Mouse (Mus musculus) embryonic fibroblast, embryonic 13.5 days (primary cell): ENCODE measurements around the gene Zfp934. TPM values are rescaled to one million over a fixed set of nuclear protein-coding genes. Genes with fewer than 3 reads are reported as not detected.
A peak's percentile ranks its signal among the peaks of the same experiment; 100 is the strongest.
"Not testable (repeated sequence)": the region's sequence is repeated elsewhere in the genome, so short reads cannot be mapped to it uniquely, and the experiment has no call there.

Experiments used
- H3K27ac ChIP-seq: 2 replicates; pipeline ENCODE4 v1.5.1; 2012; ENCODE audit warnings: low read length, control low read depth, inconsistent platforms; ENCODE audit not compliant: insufficient read depth
- H3K4me1 ChIP-seq: 2 replicates; pipeline ENCODE4 v1.6.1; 2011; ENCODE audit warnings: low read length; ENCODE audit not compliant: control insufficient read depth, insufficient read depth
- H3K4me3 ChIP-seq: 2 replicates; pipeline ENCODE4 v1.5.1; 2011; ENCODE audit warnings: mild to moderate bottlenecking, control low read depth, low read length; ENCODE audit not compliant: insufficient read depth
- POLR2A ChIP-seq: IDR thresholded peaks from 2 replicates; pipeline ENCODE4 v1.6.1; 2011; ENCODE audit warnings: low read depth, mild to moderate bottlenecking, control low read depth, low read length, moderate library complexity
- polyA plus RNA-seq: library from polyadenylated mRNA; stranded (reverse); fragments of >200 nt; gene quantifications from 2 replicates; pipeline ENCODE4 v1.2.4, GENCODE M21; 2011; ENCODE audit warnings: low read depth; ENCODE audit not compliant: missing spikeins, insufficient read length

Zfp934 gene
- 10.0 and 11.5 TPM in 2 replicates for polyA plus RNA-seq

DNA sequence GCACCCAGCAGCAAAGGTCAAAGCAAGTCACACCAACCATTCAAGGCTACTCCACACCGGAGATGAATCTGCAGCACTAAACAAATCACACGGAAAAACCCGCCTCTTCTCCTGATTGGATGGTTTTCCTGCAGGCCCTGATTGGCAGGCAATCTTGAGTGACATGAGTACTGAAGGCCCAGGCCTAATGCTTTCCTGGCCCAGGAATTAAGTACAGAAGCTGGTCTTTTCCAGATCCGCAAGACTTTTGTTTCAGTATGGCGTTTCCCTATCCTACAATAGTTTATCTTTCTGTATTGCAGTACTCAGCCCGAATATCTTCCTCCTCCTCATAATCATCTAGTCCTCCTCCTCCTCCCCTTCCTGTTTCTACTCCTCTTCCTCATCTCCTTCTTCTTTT is at the start of gene Zfp934:
Zfp934 (minus strand) TSS at position 101 of the 400 bp plus-strand sequence.
- H3K4me1 ChIP-seq, H3K27ac ChIP-seq, H3K4me3 ChIP-seq: not testable (repeated sequence)

DNA sequence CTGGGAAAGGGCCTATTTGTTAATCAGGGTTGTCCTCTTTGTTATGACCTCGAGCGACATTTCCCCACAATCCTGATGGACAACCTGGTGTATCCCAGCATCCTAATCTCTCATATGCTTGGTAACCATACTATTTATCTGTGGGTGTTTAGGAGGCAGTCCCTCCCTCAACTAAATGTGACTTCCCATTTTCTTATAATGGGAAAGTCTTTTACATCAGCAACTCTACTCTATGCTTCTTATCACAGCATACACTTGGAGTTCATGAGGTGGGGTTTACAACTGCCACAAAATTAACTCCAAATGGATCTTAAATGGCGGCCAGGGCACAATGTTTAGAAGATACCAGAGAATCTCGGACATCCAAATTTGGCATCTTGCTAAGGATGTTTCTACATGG is 46.5 kb upstream of the Zfp934 start:
- H3K27ac ChIP-seq, H3K4me3 ChIP-seq, H3K4me1 ChIP-seq: not testable (repeated sequence)

DNA sequence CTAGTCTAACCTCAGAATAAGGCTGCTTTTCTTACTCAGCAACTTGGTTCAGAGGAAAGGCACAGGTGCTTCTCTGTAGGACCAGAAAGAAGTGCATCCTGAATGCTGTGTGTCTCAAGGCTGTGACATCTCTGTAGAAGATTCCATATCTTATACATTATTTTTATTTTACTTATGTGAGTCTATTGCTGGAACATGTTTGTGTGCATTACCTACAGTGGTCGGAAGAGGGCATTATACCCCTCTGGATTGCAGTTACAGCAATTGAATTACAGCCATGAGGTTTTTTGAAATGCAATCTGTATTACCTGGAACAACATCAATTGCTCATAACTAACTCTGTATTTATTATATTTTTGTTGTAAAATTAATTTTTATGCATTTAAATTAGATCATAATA is 9.3 kb downstream of the Zfp934 start:
- not testable (repeated sequence) for H3K4me1 ChIP-seq, H3K27ac ChIP-seq, H3K4me3 ChIP-seq

DNA sequence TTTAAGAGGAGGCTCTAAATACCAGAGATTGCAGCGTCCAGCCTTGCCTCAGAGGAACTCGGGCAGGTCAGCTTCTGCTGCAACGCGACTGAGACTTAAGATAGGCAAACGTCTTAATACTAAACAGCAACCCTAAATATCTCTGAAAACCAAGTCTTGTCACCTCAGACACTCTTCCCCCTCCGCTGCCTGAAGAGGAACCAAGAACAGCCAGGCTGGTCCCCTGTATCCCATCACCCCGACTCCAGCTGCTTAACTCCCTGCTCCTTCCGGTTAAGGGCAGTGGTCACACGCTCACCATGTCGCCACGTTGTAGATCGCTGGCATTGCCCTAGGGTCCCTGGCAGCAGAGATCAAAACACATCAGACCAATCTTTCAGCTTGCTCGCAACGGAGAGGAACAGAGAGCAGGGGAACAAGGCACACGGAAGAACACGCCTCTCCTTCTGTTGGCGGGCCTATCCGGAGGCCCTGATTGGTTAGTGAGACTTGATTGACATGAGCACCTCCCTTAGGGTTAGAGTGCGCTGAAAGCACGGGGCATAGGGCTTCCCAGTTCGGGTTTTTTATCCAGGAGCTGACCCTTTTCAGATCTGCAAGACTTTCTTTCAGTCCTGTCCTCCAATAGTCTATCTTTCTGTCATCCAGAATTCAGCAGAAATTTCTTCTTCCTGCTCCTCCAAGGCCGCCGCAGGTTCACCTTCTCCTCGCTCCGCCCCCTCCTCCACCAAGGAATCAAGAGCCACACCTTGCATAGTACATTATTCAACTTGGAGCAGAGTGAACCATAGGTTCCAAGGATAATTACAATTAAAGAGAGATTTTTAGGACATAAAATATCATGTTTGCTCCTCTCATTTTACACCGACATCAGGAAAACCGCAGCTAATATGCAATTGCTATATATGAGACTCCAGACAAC is 12.5 kb downstream of the Zfp934 start, which contains the start of gene Zfp935:
Zfp935 (minus strand) TSS at position 323 of the 922 bp plus-strand sequence.
- not testable (repeated sequence) for H3K27ac ChIP-seq, H3K4me1 ChIP-seq
- peak within 1 kb of the TSS; percentile 59 for H3K4me3 ChIP-seq

DNA sequence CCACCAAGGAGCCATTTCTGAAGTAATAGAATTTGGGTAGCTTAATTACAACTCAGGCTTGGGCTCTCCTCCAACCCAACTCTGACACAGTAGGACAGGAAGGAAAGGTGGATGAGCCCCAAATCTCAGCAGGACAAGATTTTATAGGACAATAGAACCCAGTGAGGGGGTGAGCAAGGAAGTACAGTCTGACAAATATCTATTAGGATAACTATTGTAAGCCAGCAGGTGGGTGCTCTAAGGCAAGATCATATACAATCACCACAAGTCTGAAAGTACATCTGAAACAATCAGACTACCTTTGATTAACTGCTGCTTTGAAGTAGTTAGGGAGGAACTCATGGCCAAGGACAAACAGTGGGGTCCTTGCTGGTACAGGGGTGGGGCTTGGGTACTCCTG is 40.9 kb downstream of the Zfp934 start:
- not testable (repeated sequence) for H3K4me1 ChIP-seq, H3K4me3 ChIP-seq, H3K27ac ChIP-seq

DNA sequence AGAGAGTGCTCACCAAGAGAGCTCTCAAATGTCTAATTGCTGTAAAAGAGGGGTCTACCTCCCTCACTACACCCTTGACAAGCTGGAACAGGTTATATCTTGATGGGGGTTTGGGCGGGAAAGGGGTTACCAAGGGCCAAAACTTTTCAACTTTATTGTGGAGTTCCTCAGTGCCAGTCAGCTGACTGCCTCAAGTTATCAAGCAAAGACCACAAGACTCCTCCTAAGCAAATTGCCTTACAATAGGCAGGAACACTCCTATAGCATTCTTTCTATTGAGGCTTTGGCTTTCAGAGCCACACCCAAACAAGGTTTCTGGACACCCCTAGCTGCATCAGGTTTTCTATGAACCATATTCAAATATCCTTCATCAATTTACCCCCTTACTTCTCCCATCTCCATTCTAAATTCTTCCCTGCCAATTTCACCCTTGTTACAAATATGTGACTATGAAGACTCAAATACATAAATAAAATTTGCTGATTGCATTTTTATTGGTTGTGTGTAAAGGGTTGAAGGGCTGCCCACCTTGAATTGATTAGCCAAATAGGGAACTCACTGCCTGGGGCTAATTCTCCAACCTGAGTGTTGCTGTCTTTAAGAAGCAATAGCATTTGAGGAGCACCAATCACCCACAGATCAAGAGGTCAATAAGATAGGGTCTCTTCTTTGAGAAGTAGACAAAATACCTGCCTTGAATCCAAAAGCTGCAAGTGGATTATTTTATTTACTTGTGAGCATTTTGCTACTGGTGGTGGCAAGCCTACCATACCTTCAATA is 60.2 kb downstream of the Zfp934 start:
- H3K4me1 ChIP-seq, H3K4me3 ChIP-seq, H3K27ac ChIP-seq: not testable (repeated sequence)

DNA sequence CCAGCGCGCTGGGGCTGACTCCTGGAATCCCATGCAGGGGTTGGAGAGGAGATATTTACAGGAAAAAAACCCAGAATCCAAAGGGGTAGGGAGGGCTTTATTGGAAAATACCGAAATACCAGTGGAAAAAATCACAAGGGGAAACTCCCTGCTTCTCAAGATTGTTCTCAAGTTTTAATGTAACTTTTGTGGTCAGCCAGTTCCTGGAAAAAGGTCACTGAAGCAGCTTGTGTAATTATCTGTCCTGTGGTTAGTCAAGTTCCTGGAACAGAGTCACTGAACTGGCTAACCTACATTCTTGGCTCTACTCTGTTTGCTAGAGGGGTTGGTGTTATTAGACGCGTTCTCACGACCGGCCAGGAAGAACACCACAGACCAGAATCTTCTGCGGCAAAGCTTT is 98.3 kb downstream of the Zfp934 start:
- H3K27ac ChIP-seq, H3K4me3 ChIP-seq, H3K4me1 ChIP-seq: not testable (repeated sequence)

DNA sequence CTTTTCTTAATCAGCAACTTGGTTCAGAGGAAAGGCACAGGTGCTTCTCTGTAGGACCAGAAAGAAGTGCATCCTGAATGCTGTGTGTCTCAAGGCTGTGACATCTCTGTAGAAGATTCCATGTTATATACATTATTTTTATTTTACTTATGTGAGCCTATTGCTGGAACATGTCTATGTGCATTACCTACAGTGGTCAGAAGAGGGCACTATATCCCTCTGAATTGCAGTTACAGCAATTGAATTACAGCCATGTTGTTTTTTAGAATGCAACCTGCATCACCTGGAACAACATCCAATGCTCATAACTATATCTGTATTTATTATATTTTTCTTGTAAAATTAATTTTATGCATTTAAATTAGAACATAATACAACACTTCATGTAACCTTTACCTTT is 101.1 kb downstream of the Zfp934 start:
- H3K4me3 ChIP-seq, H3K27ac ChIP-seq, H3K4me1 ChIP-seq: not testable (repeated sequence)

DNA sequence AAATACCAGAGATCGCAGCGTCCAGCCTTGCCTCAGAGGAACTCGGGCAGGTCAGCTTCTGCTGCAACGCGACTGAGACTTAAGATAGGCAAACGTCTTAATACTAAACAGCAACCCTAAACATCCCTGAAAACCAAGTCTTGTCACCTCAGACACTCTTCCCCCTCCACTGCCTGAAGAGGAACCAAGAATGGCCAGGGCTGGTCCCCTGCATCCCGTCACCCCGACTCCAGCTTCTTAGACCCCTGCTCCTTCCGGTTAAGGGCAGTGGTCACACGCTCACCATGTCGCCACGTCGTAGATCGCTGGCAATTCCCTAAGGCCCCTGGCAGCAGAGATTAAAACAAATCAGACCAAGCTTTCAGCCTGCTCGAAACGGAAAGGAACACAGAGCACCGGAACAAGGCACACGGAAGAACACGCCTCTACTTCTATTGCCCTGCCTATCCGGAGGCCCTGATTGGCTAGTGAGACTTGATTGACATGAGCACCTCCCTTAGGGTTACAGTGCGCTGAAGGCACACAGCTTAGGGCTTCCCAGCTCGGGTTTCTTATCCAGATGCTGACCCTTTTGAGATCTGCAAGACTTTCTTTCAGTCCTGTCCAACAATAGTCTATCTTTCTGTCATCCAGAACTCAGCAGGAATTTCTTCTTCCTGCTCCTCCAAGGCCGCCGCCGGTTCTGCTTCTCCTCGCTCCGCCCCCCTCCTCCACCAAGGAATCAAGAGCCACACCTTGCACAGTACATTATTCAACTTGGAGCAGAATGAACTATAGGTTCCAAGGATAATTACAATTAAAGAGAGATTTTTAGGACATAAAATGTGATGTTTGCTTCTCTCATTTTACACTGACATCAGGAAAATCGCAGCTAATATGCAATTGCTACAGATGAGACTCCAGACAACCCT is 104.3 kb downstream of the Zfp934 start, which contains the start of gene Gm49359:
Gm49359 (minus strand) TSS at position 409 of the 911 bp plus-strand sequence.
- peak; percentile 76 for TF ChIP-seq POLR2A
- H3K4me1 ChIP-seq, result not testable (repeated sequence)
- Histone ChIP-seq H3K4me3 (peak within 1 kb of the TSS; percentile 63), H3K27ac (peak within 1 kb of the TSS; percentile 19; the same call in 1 of the 2 replicates)

Other genes with a start within 250 kb of the Zfp934 start
- 2.8 and 3.2 TPM in 2 replicates for gene Gm3604, start 188.0 kb downstream of the Zfp934 start, polyA plus RNA-seq
- gene Gm49359, start 104.4 kb downstream of the Zfp934 start, polyA plus RNA-seq, result 16.2 and 16.3 TPM in 2 replicates
- gene Zfp935, start 12.7 kb downstream of the Zfp934 start, polyA plus RNA-seq, result 0.86 TPM in 1 of 2 replicates, not detected in the other
- gene 6720489N17Rik, start 53.0 kb upstream of the Zfp934 start, polyA plus RNA-seq, result 3.4 and 4.9 TPM in 2 replicates
- gene Platr25, start 189.5 kb upstream of the Zfp934 start, polyA plus RNA-seq, result 10.6 and 21.3 TPM in 2 replicates
- gene Gm5141, start 214.6 kb upstream of the Zfp934 start, polyA plus RNA-seq, result 2.0 and 6.3 TPM in 2 replicates